Mouse (Mus musculus) embryonic facial prominence, embryonic 14.5 days (tissue): ENCODE results near the gene Sytl1. TPM values are rescaled to one million over a fixed set of nuclear protein-coding genes. Genes with fewer than 3 reads are reported as not detected.

ENCODE experiments used
- ATAC-seq: fragments of 200-750 bp; cut with Nextera tagmentation; 2 replicates; pipeline ENCODE4 v1.8.0; 2017; ENCODE audit warnings: low read depth, moderate number of reproducible peaks, moderate TSS enrichment
- DNase-seq: peaks from one replicate; pipeline ENCODE4 v3.0.0-alpha.2; 2015; ENCODE audit warnings: low spot score
- H3K27ac ChIP-seq: fragments of 300-500 bp; sonication (generic); replicated peaks from 2 replicates; pipeline ENCODE4 v1.5.1; 2014; ENCODE audit warnings: low read depth, mild to moderate bottlenecking, low read length, moderate library complexity
- H3K27me3 ChIP-seq: fragments of 300-500 bp; sonication (generic); replicated peaks from 2 replicates; pipeline ENCODE4 v1.6.1; 2014; ENCODE audit warnings: low read length; ENCODE audit not compliant: control insufficient read depth, insufficient read depth
- H3K36me3 ChIP-seq: fragments of 300-500 bp; sonication (generic); 2 replicates; pipeline ENCODE4 v1.6.1; 2014; ENCODE audit warnings: low read length, mixed read lengths; ENCODE audit not compliant: control insufficient read depth, insufficient read depth
- H3K4me1 ChIP-seq: fragments of 300-500 bp; sonication (generic); 2 replicates; pipeline ENCODE4 v1.6.1; 2014; ENCODE audit warnings: antibody characterized with exemption, low read length; ENCODE audit not compliant: control insufficient read depth, insufficient read depth
- H3K4me2 ChIP-seq: fragments of 300-500 bp; sonication (generic); 2 replicates; pipeline ENCODE4 v1.6.1; 2014; ENCODE audit warnings: low read depth, mild to moderate bottlenecking, low read length, moderate library complexity, mixed read lengths
- H3K4me3 ChIP-seq: fragments of 300-500 bp; sonication (generic); 2 replicates; pipeline ENCODE4 v1.5.1; 2014; ENCODE audit warnings: low read depth, mild to moderate bottlenecking, low read length
- H3K9ac ChIP-seq: fragments of 300-500 bp; sonication (generic); 2 replicates; pipeline ENCODE4 v1.6.1; 2014; ENCODE audit warnings: low read depth, mild to moderate bottlenecking, low read length, moderate library complexity, mixed read lengths
- H3K9me3 ChIP-seq: fragments of 300-500 bp; sonication (generic); 2 replicates; pipeline ENCODE4 v1.6.1; 2016; ENCODE audit warnings: low read length; ENCODE audit not compliant: control insufficient read depth
- WGBS: fragments of 180-500 bp; shearing (Covaris S2); extraction: QIAGEN DNeasy Blood & Tissue Kit; methylation state at CpG from one replicate; pipeline ENCODE4 v1.1.7; 2014; 5-methylcytosine and 5-hydroxymethylcytosine counted together
- polyA plus RNA-seq: library from polyadenylated mRNA; unstranded; fragments of >200 nt; fragmentation: Nextera tagmentation; extraction: Ambion mirVana; gene quantifications from 2 replicates; pipeline ENCODE4 v1.2.1, GENCODE M21; 2014

The Sytl1 gene
- polyA plus RNA-seq, 1 experiment from 2014 or later, result 11.0 TPM

- Histone ChIP-seq H3K4me2 (no peak overlapping the region), H3K9ac (no peak overlapping the region), H3K4me1 (peaks cover 6% of the 10 kb centered on the region; the same call in 1 of the 2 replicates), H3K36me3 (peaks cover 48% of the 10 kb centered on the region), H3K9me3 (no peaks in the 10 kb centered on the region), H3K27ac (no peak overlapping the region), H3K27me3 (no peaks in the 10 kb centered on the region), H3K4me3 (no peak overlapping the region)
- WGBS, result 95% methylated on average over 9 of the region's 9 CpGs
- no peak for DNase-seq
- no peak for ATAC-seq
These were observed 8.0 kb upstream of the Sytl1 start for GRCm38 (mm10) chr4:133270929-133271328.

GRCm38 (mm10) chr4:133269596-133269995 is 6.7 kb upstream of the Sytl1 start:
- H3K4me3 ChIP-seq, result no peak overlapping the region
- ATAC-seq (no peak), DNase-seq (no peak)
- H3K27ac ChIP-seq, result no peak overlapping the region
- H3K4me1 ChIP-seq, result no peaks in the 10 kb centered on the region
- peaks cover 61% of the 10 kb centered on the region for H3K36me3 ChIP-seq
- H3K9me3 ChIP-seq, result no peaks in the 10 kb centered on the region
- no peak overlapping the region for H3K9ac ChIP-seq
- H3K27me3 ChIP-seq, result no peaks in the 10 kb centered on the region
- WGBS, result 85% methylated on average over 3 of the region's 3 CpGs
- no peak overlapping the region for H3K4me2 ChIP-seq

GRCm38 (mm10) chr4:133268931-133269330 is 6.0 kb upstream of the Sytl1 start:
- no peak overlapping the region for H3K27ac ChIP-seq
- peaks cover 67% of the 10 kb centered on the region for H3K36me3 ChIP-seq

GRCm38 (mm10) chr4:133266248-133266880 is 3.5 kb upstream of the Sytl1 start:
- Histone ChIP-seq H3K36me3 (peaks cover 67% of the 10 kb centered on the region), H3K9me3 (no peaks in the 10 kb centered on the region), H3K4me1 (no peaks in the 10 kb centered on the region), H3K4me2 (no peak overlapping the region), H3K27ac (no peak overlapping the region), H3K4me3 (no peak overlapping the region), H3K9ac (no peak overlapping the region), H3K27me3 (no peaks in the 10 kb centered on the region)
- no peak for ATAC-seq
- DNase-seq, result no peak
- WGBS, result 85% methylated on average over 12 of the region's 12 CpGs

More at GRCm38 (mm10) chr4:133268931-133269330, 6.0 kb upstream of the Sytl1 start:
- Histone ChIP-seq H3K9me3 (no peaks in the 10 kb centered on the region), H3K4me1 (no peaks in the 10 kb centered on the region), H3K4me2 (no peak overlapping the region), H3K27me3 (no peaks in the 10 kb centered on the region), H3K4me3 (no peak overlapping the region), H3K9ac (no peak overlapping the region)
- 94% methylated on average over 3 of the region's 3 CpGs for WGBS
- ATAC-seq (no peak), DNase-seq (no peak)

GRCm38 (mm10) chr4:133265759-133266158 is 2.8 kb upstream of the Sytl1 start:
- peaks cover 65% of the 10 kb centered on the region for H3K36me3 ChIP-seq
- H3K4me1 ChIP-seq, result no peaks in the 10 kb centered on the region
- no peak for DNase-seq
- no peak for ATAC-seq
- H3K27ac ChIP-seq, result no peak overlapping the region
- 90% methylated on average over 4 of the region's 4 CpGs for WGBS
- H3K9ac ChIP-seq, result no peak overlapping the region
- H3K4me2 ChIP-seq, result no peak overlapping the region
- H3K27me3 ChIP-seq, result no peaks in the 10 kb centered on the region
- H3K9me3 ChIP-seq, result no peaks in the 10 kb centered on the region
- H3K4me3 ChIP-seq, result no peak overlapping the region

- DNase-seq (no peak), ATAC-seq (no peak)
- WGBS, result 95% methylated on average over 3 of the region's 3 CpGs
- H3K9me3 ChIP-seq, result no peaks in the 10 kb centered on the region
- no peak overlapping the region for H3K4me2 ChIP-seq
- H3K27ac ChIP-seq, result no peak overlapping the region
- peaks cover 62% of the 10 kb centered on the region for H3K36me3 ChIP-seq
- no peak overlapping the region for H3K9ac ChIP-seq
- no peaks in the 10 kb centered on the region for H3K27me3 ChIP-seq
- no peak overlapping the region for H3K4me3 ChIP-seq
- H3K4me1 ChIP-seq, result no peaks in the 10 kb centered on the region
These were observed 2.4 kb upstream of the Sytl1 start for GRCm38 (mm10) chr4:133265297-133265696.

- Histone ChIP-seq H3K4me2 (no peak overlapping the region), H3K9me3 (no peaks in the 10 kb centered on the region), H3K27me3 (no peaks in the 10 kb centered on the region), H3K4me3 (no peak overlapping the region), H3K4me1 (no peaks in the 10 kb centered on the region), H3K36me3 (peaks cover 55% of the 10 kb centered on the region), H3K27ac (no peak overlapping the region), H3K9ac (no peak overlapping the region)
- 94% methylated on average over 2 of the region's 2 CpGs for WGBS
- no peak for DNase-seq
- ATAC-seq, result no peak
These were observed 1.6 kb upstream of the Sytl1 start for GRCm38 (mm10) chr4:133264559-133264958.

DNA sequence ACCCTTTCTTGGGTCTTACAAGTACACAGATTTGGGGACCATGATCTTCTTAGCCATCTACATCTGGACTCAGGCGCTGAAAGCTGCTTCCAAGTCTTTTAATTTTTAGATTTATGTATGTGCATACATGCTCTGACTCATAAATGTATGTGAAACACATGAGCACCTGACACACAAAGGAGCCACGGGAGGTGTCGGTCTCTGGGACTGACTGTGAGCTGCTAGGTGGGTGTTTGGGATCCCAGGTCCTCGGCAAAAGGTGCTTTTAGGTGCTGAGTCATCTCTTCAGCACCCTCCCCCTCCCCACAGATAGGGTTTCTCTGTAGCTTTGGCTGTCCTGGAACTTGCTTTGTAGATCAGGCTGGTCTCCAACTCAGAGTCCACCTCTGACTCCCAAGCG is 843 bp upstream of the Sytl1 start:
- peaks cover 47% of the 10 kb centered on the region for H3K36me3 ChIP-seq
- DNase-seq, result no peak
- no peaks in the 10 kb centered on the region for H3K9me3 ChIP-seq
- no peaks in the 10 kb centered on the region for H3K27me3 ChIP-seq
- H3K4me3 ChIP-seq, result no peak overlapping the region
- no peak overlapping the region for H3K27ac ChIP-seq
- H3K9ac ChIP-seq, result no peak overlapping the region
- H3K4me1 ChIP-seq, result no peaks in the 10 kb centered on the region
- ATAC-seq, result no peak
- 91% methylated on average over 5 of the region's 5 CpGs for WGBS
- no peak overlapping the region for H3K4me2 ChIP-seq

DNA sequence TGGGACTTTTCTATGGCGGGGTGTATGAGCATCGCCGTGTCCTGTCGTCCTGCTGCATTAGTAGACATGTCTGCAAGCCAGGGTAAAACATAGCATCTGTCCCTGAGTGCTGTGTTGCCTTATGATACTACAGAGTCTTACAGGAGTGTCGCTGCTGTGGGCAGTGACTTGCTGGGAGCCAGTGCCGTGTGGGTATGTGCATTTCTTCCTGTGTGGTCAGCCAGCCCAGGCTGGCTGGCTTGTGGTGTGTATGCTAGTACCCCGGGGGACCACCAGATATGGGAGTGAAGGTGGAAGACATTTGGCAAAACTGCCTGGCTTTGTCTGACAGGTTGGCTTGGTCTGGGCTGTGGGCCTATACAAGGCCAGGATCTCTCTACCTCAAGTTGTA is 543 bp downstream of the Sytl1 start:
- 57% methylated on average over 7 of the region's 7 CpGs for WGBS
- Histone ChIP-seq H3K36me3 (peaks cover 34% of the 10 kb centered on the region), H3K9ac (peak overlapping the region; percentile 11; the same call in 1 of the 2 replicates), H3K9me3 (no peaks in the 10 kb centered on the region), H3K4me1 (no peaks in the 10 kb centered on the region), H3K27ac (peak overlapping the region; percentile 36; the same call in 1 of the 2 replicates), H3K4me2 (peak overlapping the region; percentile 34), H3K4me3 (peak overlapping the region; percentile 7; the same call in 1 of the 2 replicates), H3K27me3 (no peaks in the 10 kb centered on the region)
- 0 out of 2 replicates have a peak, but pooled peaks have one; percentile 13 for ATAC-seq
- no peak for DNase-seq
